Mouse (Mus musculus) liver, postnatal 0 days (tissue): Measurements from ENCODE around the gene Gm12184.

Source experiments
- CTCF ChIP-seq: sonication (generic); IDR thresholded peaks from 2 replicates; pipeline ENCODE4 v1.5.1; 2016; ENCODE audit warnings: antibody characterized with exemption, low read depth
- EP300 ChIP-seq: IDR thresholded peaks from 2 replicates; pipeline ENCODE4 v1.6.1; 2016; ENCODE audit warnings: antibody characterized with exemption, low read depth, mild to moderate bottlenecking

- TF ChIP-seq EP300 = no peak
- no peak for TF ChIP-seq CTCF
These were observed 37.2 kb downstream of the Gm12184 start for GRCm38 (mm10) chr11:48789215-48789614.
